Mouse (Mus musculus): ENCODE data around the gene Vps72.

DNA sequence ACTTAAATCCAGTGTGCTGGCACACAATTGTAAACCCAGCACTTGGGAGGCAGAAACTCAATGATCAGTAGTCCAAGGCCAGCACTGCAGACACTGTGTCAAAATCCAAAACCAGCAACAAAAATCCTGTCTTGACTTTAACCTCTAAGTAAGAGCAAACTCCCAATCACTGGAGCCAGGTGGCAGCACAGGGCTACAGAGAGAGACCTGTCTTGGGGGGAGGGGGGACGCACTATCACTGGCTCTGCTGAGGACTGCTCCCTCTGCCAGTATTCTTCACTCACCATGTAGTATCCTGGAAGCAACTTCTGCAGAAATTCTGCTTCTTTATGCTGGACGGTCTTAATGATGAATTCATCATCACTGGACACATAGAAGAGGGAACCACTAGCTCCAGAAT lies 39.2 kb upstream of the Vps72 start:
- TF ChIP-seq ZNF384 (IDR thresholded peaks at IDR 0.05; ENCODE audit: low read depth, low read length) = no peak
- TF ChIP-seq HCFC1 (IDR thresholded peaks at IDR 0.05; ENCODE audit: borderline replicate concordance, insufficient read depth, low read length) = no peak
